Mouse (Mus musculus): ENCODE measurements around the gene Snrpb2. TPM values are rescaled to one million over a fixed set of nuclear protein-coding genes. Genes with fewer than 3 reads are reported as not detected.
A peak's percentile ranks its signal among the peaks of the same experiment; 100 is the strongest.

Snrpb2 gene
- total and polyA plus RNA-seq, 2 experiments from 2014 or later = 22.6 to 59.2 TPM

GRCm38 (mm10) chr2:143084852-143085397 lies 22.1 kb downstream of the Snrpb2 start:
- H3K9me3 ChIP-seq (ENCODE audit: low read length) = no peaks in the 10 kb centered on the region
- H3K4me1 ChIP-seq (ENCODE audit: insufficient read depth, low read length) = no peaks in the 10 kb centered on the region
- H3K36me3 ChIP-seq (ENCODE audit: insufficient read depth, low read length) = no peaks in the 10 kb centered on the region
- no peak for ATAC-seq (ENCODE audit: low FRiP score)
- no peak overlapping the region for H3K9ac ChIP-seq (replicated peaks; ENCODE audit: low read length, poor library complexity, severe bottlenecking)
- no peaks in the 10 kb centered on the region for H3K27me3 ChIP-seq (ENCODE audit: insufficient read depth, low read length)
- H3K27ac ChIP-seq (ENCODE audit: low read depth, low read length) = no peak overlapping the region
- no peak overlapping the region for H3K4me3 ChIP-seq (ENCODE audit: low read depth, low read length)
- no peak overlapping the region for H3K4me2 ChIP-seq (ENCODE audit: low read depth, low read length, poor library complexity, severe bottlenecking)
- no peak for TF ChIP-seq CTCF (IDR thresholded peaks at IDR 0.05)
- 63% methylated on average over 2 of the region's 2 CpGs for WGBS
- no peak for DNase-seq (ENCODE audit: low spot score)

DNA sequence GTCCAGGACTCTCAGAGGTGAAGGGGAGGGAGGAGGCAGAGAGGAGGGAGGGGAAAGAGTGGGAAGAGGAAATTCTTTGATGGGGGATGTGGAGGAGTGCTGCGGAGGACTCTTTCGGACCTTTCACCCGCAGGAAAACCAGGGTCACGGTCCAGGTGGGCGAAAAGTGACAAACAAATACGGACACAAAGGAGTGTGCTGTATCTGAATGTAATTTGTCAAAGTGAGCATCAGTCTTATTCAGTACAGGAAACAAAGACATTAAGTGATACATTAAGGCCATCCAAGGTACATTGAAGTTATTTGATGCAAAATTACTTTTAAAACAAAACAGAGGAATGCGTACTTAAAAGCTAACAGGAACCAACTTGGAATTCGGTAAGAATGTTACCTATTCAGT lies 27.0 kb downstream of the Snrpb2 start:
- peaks cover 3% of the 10 kb centered on the region; the same call in 1 of the 2 replicates for H3K4me1 ChIP-seq (ENCODE audit: insufficient read depth, low read length)
- TF ChIP-seq CTCF (IDR thresholded peaks at IDR 0.05) = no peak
- no peak overlapping the region for H3K4me3 ChIP-seq (ENCODE audit: low read depth, low read length)
- no peaks in the 10 kb centered on the region for H3K36me3 ChIP-seq (ENCODE audit: insufficient read depth, low read length)
- H3K4me2 ChIP-seq (ENCODE audit: low read depth, low read length, poor library complexity, severe bottlenecking) = no peak overlapping the region
- H3K27me3 ChIP-seq (ENCODE audit: insufficient read depth, low read length) = no peaks in the 10 kb centered on the region
- no peaks in the 10 kb centered on the region for H3K9me3 ChIP-seq (ENCODE audit: low read length)
- DNase-seq (ENCODE audit: low spot score) (no peak), ATAC-seq (ENCODE audit: low FRiP score) (no peak)
- H3K27ac ChIP-seq (ENCODE audit: low read depth, low read length) = no peak overlapping the region
- no peak overlapping the region for H3K9ac ChIP-seq (replicated peaks; ENCODE audit: low read length, poor library complexity, severe bottlenecking)
- 89% methylated on average over 8 of the region's 8 CpGs for WGBS

DNA sequence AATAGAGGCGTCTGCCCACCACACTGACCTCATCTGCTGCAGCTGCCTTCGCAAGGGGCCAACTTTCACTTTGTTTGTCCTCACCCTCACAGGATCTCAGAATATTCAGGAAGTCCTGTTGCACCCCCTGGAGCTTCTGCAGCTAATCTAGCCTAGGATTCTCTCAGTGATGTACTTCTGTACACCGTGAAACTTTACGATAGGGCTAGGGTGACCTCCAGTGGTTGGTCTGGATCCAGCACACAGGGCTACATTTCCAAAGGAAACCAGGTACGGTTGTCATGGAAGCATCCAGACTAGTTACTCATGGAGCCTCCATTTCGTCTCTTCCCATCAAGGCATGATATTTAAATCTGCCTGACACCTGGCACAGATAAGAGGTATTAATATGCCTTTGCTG lies 30.9 kb downstream of the Snrpb2 start:
- DNase-seq (ENCODE audit: low spot score) = peak; percentile 91
- H3K9me3 ChIP-seq (ENCODE audit: low read length) = no peaks in the 10 kb centered on the region
- peaks cover 3% of the 10 kb centered on the region; the same call in 1 of the 2 replicates for H3K4me1 ChIP-seq (ENCODE audit: insufficient read depth, low read length)
- 0 out of 2 replicates have a peak, but pooled peaks cover 3% of the 10 kb centered on the region for H3K27me3 ChIP-seq (ENCODE audit: insufficient read depth, low read length)
- WGBS = 25% methylated on average over 6 of the region's 6 CpGs
- TF ChIP-seq CTCF (IDR thresholded peaks at IDR 0.05) = peak; percentile 95
- no peak overlapping the region for H3K27ac ChIP-seq (ENCODE audit: low read depth, low read length)
- no peak overlapping the region for H3K4me3 ChIP-seq (ENCODE audit: low read depth, low read length)
- no peaks in the 10 kb centered on the region for H3K36me3 ChIP-seq (ENCODE audit: insufficient read depth, low read length)
- no peak overlapping the region for H3K4me2 ChIP-seq (ENCODE audit: low read depth, low read length, poor library complexity, severe bottlenecking)
- no peak overlapping the region for H3K9ac ChIP-seq (replicated peaks; ENCODE audit: low read length, poor library complexity, severe bottlenecking)
- peak; percentile 90 for ATAC-seq (ENCODE audit: low FRiP score)

DNA sequence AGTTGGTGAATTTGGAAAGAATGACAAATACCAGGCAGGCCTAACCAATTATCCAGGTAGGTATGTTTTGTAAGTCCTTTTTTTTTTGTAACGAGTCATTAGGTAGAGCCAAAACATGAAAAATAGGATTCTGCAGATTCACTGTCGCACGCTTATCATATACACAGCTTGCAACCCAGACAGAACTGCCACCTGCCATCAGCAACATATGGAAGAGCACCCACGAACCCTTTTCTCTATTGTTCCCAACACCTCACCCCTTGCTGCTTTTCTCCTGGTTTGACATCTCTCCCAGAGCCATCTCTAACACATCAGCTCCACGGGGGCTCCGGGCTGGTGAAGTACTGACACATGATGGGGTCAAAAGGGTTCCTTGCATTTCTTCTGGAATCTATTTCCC lies 31.9 kb downstream of the Snrpb2 start:
- WGBS = 71% methylated on average over 6 of the region's 6 CpGs
- H3K36me3 ChIP-seq (ENCODE audit: insufficient read depth, low read length) = no peaks in the 10 kb centered on the region

DNA sequence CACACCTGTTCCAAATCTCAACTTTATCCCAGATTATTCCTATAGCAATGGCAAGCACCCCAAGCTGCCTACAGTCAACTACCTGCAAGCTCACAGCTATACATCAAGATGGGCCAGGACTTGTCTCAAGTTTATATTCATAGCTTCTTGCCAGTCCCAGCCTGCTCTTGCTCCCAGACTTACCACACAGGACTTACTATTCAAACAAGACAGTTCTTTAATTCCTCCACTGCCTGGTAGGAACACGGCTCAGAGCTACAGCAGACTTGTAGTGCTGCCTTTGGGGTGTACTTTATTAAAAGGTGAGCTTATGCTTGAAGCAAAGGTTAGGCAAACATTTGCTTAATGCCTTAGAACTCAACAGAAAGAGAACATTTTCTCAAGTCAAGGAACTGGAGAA lies 34.3 kb downstream of the Snrpb2 start:
- no peak for TF ChIP-seq CTCF (IDR thresholded peaks at IDR 0.05)
- WGBS = 79% methylated on average over 1 of the region's 1 CpGs
- Histone ChIP-seq H3K4me1 (ENCODE audit: insufficient read depth, low read length) (peaks cover 3% of the 10 kb centered on the region; the same call in 1 of the 2 replicates), H3K27ac (ENCODE audit: low read depth, low read length) (no peak overlapping the region), H3K36me3 (ENCODE audit: insufficient read depth, low read length) (no peaks in the 10 kb centered on the region), H3K4me2 (ENCODE audit: low read depth, low read length, poor library complexity, severe bottlenecking) (no peak overlapping the region), H3K9ac (replicated peaks; ENCODE audit: low read length, poor library complexity, severe bottlenecking) (no peak overlapping the region), H3K4me3 (ENCODE audit: low read depth, low read length) (no peak overlapping the region), H3K9me3 (ENCODE audit: low read length) (no peaks in the 10 kb centered on the region), H3K27me3 (ENCODE audit: insufficient read depth, low read length) (0 out of 2 replicates have a peak, but pooled peaks cover 3% of the 10 kb centered on the region)
- ATAC-seq (ENCODE audit: low FRiP score) (no peak), DNase-seq (ENCODE audit: low spot score) (no peak)

More for the DNA sequence above, 31.9 kb downstream of the Snrpb2 start:
- no peaks in the 10 kb centered on the region for H3K9me3 ChIP-seq (ENCODE audit: low read length)
- no peak overlapping the region for H3K4me3 ChIP-seq (ENCODE audit: low read depth, low read length)
- DNase-seq (ENCODE audit: low spot score) (no peak), ATAC-seq (ENCODE audit: low FRiP score) (no peak)
- no peak overlapping the region for H3K9ac ChIP-seq (replicated peaks; ENCODE audit: low read length, poor library complexity, severe bottlenecking)
- no peak overlapping the region for H3K27ac ChIP-seq (ENCODE audit: low read depth, low read length)
- no peak for TF ChIP-seq CTCF (IDR thresholded peaks at IDR 0.05)
- peaks cover 3% of the 10 kb centered on the region; the same call in 1 of the 2 replicates for H3K4me1 ChIP-seq (ENCODE audit: insufficient read depth, low read length)
- H3K4me2 ChIP-seq (ENCODE audit: low read depth, low read length, poor library complexity, severe bottlenecking) = no peak overlapping the region
- H3K27me3 ChIP-seq (ENCODE audit: insufficient read depth, low read length) = 0 out of 2 replicates have a peak, but pooled peaks cover 3% of the 10 kb centered on the region

GRCm38 (mm10) chr2:143113859-143114258 lies 51.0 kb downstream of the Snrpb2 start:
- Histone ChIP-seq H3K4me1 (ENCODE audit: insufficient read depth, low read length) (no peaks in the 10 kb centered on the region), H3K4me3 (ENCODE audit: low read depth, low read length) (no peak overlapping the region), H3K9me3 (ENCODE audit: low read length) (no peaks in the 10 kb centered on the region), H3K9ac (replicated peaks; ENCODE audit: low read length, poor library complexity, severe bottlenecking) (no peak overlapping the region), H3K36me3 (ENCODE audit: insufficient read depth, low read length) (no peaks in the 10 kb centered on the region), H3K27ac (ENCODE audit: low read depth, low read length) (no peak overlapping the region), H3K27me3 (ENCODE audit: insufficient read depth, low read length) (no peaks in the 10 kb centered on the region), H3K4me2 (ENCODE audit: low read depth, low read length, poor library complexity, severe bottlenecking) (no peak overlapping the region)
- peak; percentile 82 for TF ChIP-seq CTCF (IDR thresholded peaks at IDR 0.05)
- ATAC-seq (ENCODE audit: low FRiP score) (no peak), DNase-seq (ENCODE audit: low spot score) (peak; percentile 82)
- WGBS = 75% methylated on average over 1 of the region's 1 CpGs

All from midbrain, postnatal 0 days (tissue).